Mouse (Mus musculus) frontal cortex, adult 2 months (tissue): ENCODE data around the gene Pim1. TPM values are rescaled to one million over a fixed set of nuclear protein-coding genes. Genes with fewer than 3 reads are reported as not detected.
"Not testable (repeated sequence)": the region's sequence is repeated elsewhere in the genome, so short reads cannot be mapped to it uniquely, and the experiment has no call there.

ENCODE experiments used
- DNase-seq, 2 experiments: peaks; one replicate each; pipeline ENCODE4 v3.0.0; 2022; ENCODE audit warnings: low spot score in 1 of 2; ENCODE audit errors: extremely low spot score in 1 of 2
- polyA plus RNA-seq: library from polyadenylated mRNA; depleted of rRNA; stranded (reverse); fragments of >200 nt; gene quantifications from 2 replicates; pipeline ENCODE4 v1.2.3, GENCODE M21; 2012

Gene Pim1
- polyA plus RNA-seq, 1 experiment, result 3.2 TPM

- DNase-seq, result peak in 1 of 2 experiments; percentile 41
These were observed 2.0 kb downstream of the Pim1 start for GRCm38 (mm10) chr17:29492269-29493191.

- no peak for DNase-seq
These were observed 3.0 kb downstream of the Pim1 start for GRCm38 (mm10) chr17:29493461-29493980.

GRCm38 (mm10) chr17:29494062-29494731, 3.6 kb downstream of the Pim1 start:
- no peak for DNase-seq

GRCm38 (mm10) chr17:29494732-29495076, 4.2 kb downstream of the Pim1 start:
- no peak for DNase-seq

GRCm38 (mm10) chr17:29496211-29497070, 5.9 kb downstream of the Pim1 start:
- no peak for DNase-seq

- no peak for DNase-seq
These were observed 6.5 kb downstream of the Pim1 start for GRCm38 (mm10) chr17:29497071-29497354.

GRCm38 (mm10) chr17:29497481-29497880, 6.9 kb downstream of the Pim1 start:
- not testable (repeated sequence) for DNase-seq

- DNase-seq, result no peak
These were observed 7.5 kb downstream of the Pim1 start for GRCm38 (mm10) chr17:29498028-29498427.

- DNase-seq, result not testable (repeated sequence)
These were observed 8.4 kb downstream of the Pim1 start for GRCm38 (mm10) chr17:29498952-29499351.

GRCm38 (mm10) chr17:29499511-29499910, 9.0 kb downstream of the Pim1 start:
- DNase-seq, result no peak

GRCm38 (mm10) chr17:29500243-29500740, 9.7 kb downstream of the Pim1 start:
- no peak for DNase-seq

- no peak for DNase-seq
These were observed 10.4 kb downstream of the Pim1 start for GRCm38 (mm10) chr17:29500802-29501469.

GRCm38 (mm10) chr17:29502005-29502668, 11.6 kb downstream of the Pim1 start:
- DNase-seq, result no peak

GRCm38 (mm10) chr17:29502669-29503665, 12.4 kb downstream of the Pim1 start:
- DNase-seq, result no peak

- DNase-seq, result no peak
These were observed 13.1 kb downstream of the Pim1 start for GRCm38 (mm10) chr17:29503700-29504099.

- no peak for DNase-seq
These were observed 18.5 kb downstream of the Pim1 start for GRCm38 (mm10) chr17:29508927-29509608.

- DNase-seq, result no peak
These were observed 20.1 kb downstream of the Pim1 start for GRCm38 (mm10) chr17:29510691-29511090.
